In the genomic region with DNA sequence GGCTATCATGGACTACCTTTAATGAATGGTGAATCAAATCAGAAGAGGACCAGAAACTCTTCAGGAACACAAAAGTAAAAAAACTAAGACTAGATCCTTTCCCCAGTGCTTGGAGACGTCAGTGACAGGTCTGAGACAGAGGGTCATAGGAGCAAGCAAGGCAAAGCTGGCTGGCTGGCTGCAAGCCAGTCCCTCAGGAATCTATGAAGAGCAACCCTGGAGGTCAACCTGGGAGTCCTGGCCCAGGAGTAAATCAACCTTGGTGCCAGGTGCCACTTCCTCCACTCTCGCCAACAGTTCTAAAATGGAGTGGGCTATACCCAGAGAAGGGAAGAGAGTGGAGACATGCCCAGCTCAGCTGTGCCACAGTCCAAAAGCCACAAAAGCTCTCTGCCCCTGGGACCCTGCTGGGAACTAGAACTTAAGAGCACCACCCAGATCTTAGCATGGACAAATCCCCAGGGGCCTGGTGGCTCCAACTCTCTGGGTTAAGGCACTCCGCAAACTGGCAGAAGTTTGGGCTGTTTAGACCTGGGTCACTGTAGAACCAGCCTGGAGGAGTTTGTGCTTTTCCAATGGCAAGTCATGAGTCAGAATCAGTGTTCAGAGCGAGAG, we compare ENCODE assay signal across 24 mouse cellular contexts. TPM values are rescaled to one million over a fixed set of nuclear protein-coding genes. Genes with fewer than 3 reads are reported as not detected.
DNase-seq lines count a peak whose midpoint lies in the region; ATAC-seq and TF ChIP-seq lines count a peak whose summit lies in the region.
"Had no signal": no experiment of that assay in that cellular context is flagged by ENCODE, and none has a peak within 500 bp of the region (broad histone marks: within the 10 kb centered on the region; RNA-seq: fewer than 3 reads in every experiment).

No protein-coding gene starts in this region.

- no peaks in the 10 kb centered on the region for H3K36me3 ChIP-seq in heart, embryonic 10.5 days
- H3K36me3 ChIP-seq in heart, postnatal 0 days (replicated peaks; ENCODE audit: control insufficient read depth, insufficient read depth, low read length): no peaks in the 10 kb centered on the region
- H3K36me3 ChIP-seq: embryonic facial prominence, embryonic 13.5 days; forebrain, embryonic 12.5 days; hindbrain, embryonic 12.5 days had no signal

- ATAC-seq in heart, postnatal 0 days (ENCODE audit: insufficient read depth, low read depth): no peak
- ATAC-seq: activated CD4-positive, CD25-positive, alpha-beta regulatory T cell, adult 4 months; forebrain, embryonic 16.5 days; hindbrain, embryonic 16.5 days; inflammation-experienced regulatory T-cells, adult 6 months; intestine, postnatal 0 days; Patski had no signal

- TF ChIP-seq CTCF in heart, postnatal 0 days (IDR thresholded peaks at IDR 0.05; ENCODE audit: low read depth): no peak

- H3K9me3 ChIP-seq in heart, embryonic 10.5 days: 0 out of 2 replicates have a peak, but pooled peaks cover 4% of the 10 kb centered on the region
- H3K9me3 ChIP-seq in heart, postnatal 0 days (replicated peaks; ENCODE audit: control insufficient read depth, low read length): no peaks in the 10 kb centered on the region

- no peak overlapping the region for H3K9ac ChIP-seq in heart, postnatal 0 days (replicated peaks; ENCODE audit: low read depth, low read length)
- H3K9ac ChIP-seq: embryonic facial prominence, embryonic 13.5 days; forebrain, embryonic 12.5 days; hindbrain, embryonic 12.5 days had no signal

- H3K4me2 ChIP-seq in heart, postnatal 0 days (ENCODE audit: low read depth, low read length): no peak overlapping the region
- H3K4me2 ChIP-seq: embryonic facial prominence, embryonic 13.5 days; forebrain, embryonic 12.5 days; hindbrain, embryonic 12.5 days had no signal

- DNase-seq in adrenal gland, postnatal 14 days: peak; percentile 62
- DNase-seq in adrenal gland, adult 2 months: no peak
- DNase-seq in heart, adult 11 months: peak; percentile 90
- DNase-seq in heart, embryonic 10.5 days (ENCODE audit: low spot score): no peak
- no peak for DNase-seq in heart, postnatal 0 days (ENCODE audit: low spot score)
- no peak for DNase-seq in heart, postnatal 14 days
- DNase-seq in brain, adult 2 months (ENCODE audit: low read depth, low spot score): peak; percentile 46
- DNase-seq in spleen, postnatal 4 days (ENCODE audit: low spot score in 2 of 2): no peak
- DNase-seq: cerebellum, adult 18-20 months; cerebellum, adult 9-11 months; cerebellum, postnatal 36 days; heart, postnatal 4 days; kidney, adult 9 months had no signal

- H3K4me1 ChIP-seq in heart, embryonic 10.5 days: peaks cover 21% of the 10 kb centered on the region
- peaks cover 41% of the 10 kb centered on the region for H3K4me1 ChIP-seq in heart, postnatal 0 days (ENCODE audit: control insufficient read depth, insufficient read depth)
- H3K4me1 ChIP-seq: embryonic facial prominence, embryonic 13.5 days; forebrain, embryonic 12.5 days; hindbrain, embryonic 12.5 days had no signal

- no peak overlapping the region for H3K27ac ChIP-seq in heart, embryonic 10.5 days
- peak overlapping the region; percentile 33 for H3K27ac ChIP-seq in heart, postnatal 0 days (ENCODE audit: low read depth)
- H3K27ac ChIP-seq: embryonic facial prominence, embryonic 13.5 days; forebrain, embryonic 12.5 days; hindbrain, embryonic 12.5 days had no signal

- intact Hi-C loops in heart, postnatal 14 days (cut with DNase I): no loop called here

- peaks cover 8% of the 10 kb centered on the region; the same call in 1 of the 2 replicates for H3K27me3 ChIP-seq in heart, embryonic 10.5 days (ENCODE audit: insufficient read depth, poor library complexity, severe bottlenecking)
- H3K27me3 ChIP-seq in heart, postnatal 0 days (ENCODE audit: control insufficient read depth, insufficient read depth, low read length): no peaks in the 10 kb centered on the region
- H3K27me3 ChIP-seq: embryonic facial prominence, embryonic 13.5 days; forebrain, embryonic 12.5 days; hindbrain, embryonic 12.5 days had no signal

- WGBS in heart, embryonic 10.5 days: 75% methylated on average over 4 of the region's 4 CpGs
- WGBS in heart, postnatal 0 days: 59% methylated on average over 4 of the region's 4 CpGs

- TF ChIP-seq EP300 in heart, postnatal 0 days (IDR thresholded peaks at IDR 0.05; ENCODE audit: low read depth): no peak

- H3K4me3 ChIP-seq in heart, embryonic 10.5 days: no peak overlapping the region
- H3K4me3 ChIP-seq in heart, postnatal 0 days (ENCODE audit: low read depth, low read length): no peak overlapping the region
- H3K4me3 ChIP-seq: embryonic facial prominence, embryonic 13.5 days; forebrain, embryonic 12.5 days; hindbrain, embryonic 12.5 days had no signal

RNA-seq across cellular contexts. Expression of a gene that starts 15.4 kb away (rescaled TPM):
- total RNA-seq in adrenal gland, postnatal 14 days (2021): 0.63 and 1.5 TPM in 2 replicates
- total RNA-seq in adrenal gland, adult 2 months (2021): under 1 TPM; 0.17 to 0.35 TPM
- 0.35 and 0.64 TPM in 2 replicates for polyA plus RNA-seq in adrenal gland, adult 2 months (2012; rRNA removed)
- 0.07 and 0.09 TPM in 2 replicates for polyA plus RNA-seq in heart, embryonic 10.5 days (2016; fragmentation: Nextera tagmentation; extraction: Ambion mirVana)
- total RNA-seq in heart, postnatal 0 days (2014; rRNA removed; ENCODE audit: low replicate concordance): 0.58 TPM in 1 of 2 replicates, not detected in the other
- 0.07 and 0.08 TPM in 2 replicates for polyA plus RNA-seq in heart, postnatal 0 days (2015; fragmentation: Nextera tagmentation; extraction: Ambion mirVana)
- under 1 TPM; 0.07 to 0.10 TPM for total RNA-seq in heart, postnatal 14 days (2021)
- total RNA-seq: MEL had no signal
- polyA plus RNA-seq: C2C12; embryonic facial prominence, embryonic 13.5 days; forebrain, embryonic 12.5 days; Patski had no signal

Comparison
In these comparisons a context has a peak if more than half of its experiments do, and no peak if none do; other contexts are left out.
1. DNase-seq: peak in adrenal gland, postnatal 14 days (single experiment), heart, adult 11 months (single experiment) and brain, adult 2 months (single experiment); none in adrenal gland, adult 2 months (single experiment), heart, embryonic 10.5 days (single experiment), heart, postnatal 0 days (single experiment), heart, postnatal 14 days (0 of 2) and spleen, postnatal 4 days (0 of 2).